Mouse (Mus musculus): ENCODE data around the gene Tprgl.

Gene Tprgl

GRCm38 (mm10) chr4:154109850-154110243, 50.6 kb downstream of the Tprgl start:
- DNase-seq, result no peak

DNA sequence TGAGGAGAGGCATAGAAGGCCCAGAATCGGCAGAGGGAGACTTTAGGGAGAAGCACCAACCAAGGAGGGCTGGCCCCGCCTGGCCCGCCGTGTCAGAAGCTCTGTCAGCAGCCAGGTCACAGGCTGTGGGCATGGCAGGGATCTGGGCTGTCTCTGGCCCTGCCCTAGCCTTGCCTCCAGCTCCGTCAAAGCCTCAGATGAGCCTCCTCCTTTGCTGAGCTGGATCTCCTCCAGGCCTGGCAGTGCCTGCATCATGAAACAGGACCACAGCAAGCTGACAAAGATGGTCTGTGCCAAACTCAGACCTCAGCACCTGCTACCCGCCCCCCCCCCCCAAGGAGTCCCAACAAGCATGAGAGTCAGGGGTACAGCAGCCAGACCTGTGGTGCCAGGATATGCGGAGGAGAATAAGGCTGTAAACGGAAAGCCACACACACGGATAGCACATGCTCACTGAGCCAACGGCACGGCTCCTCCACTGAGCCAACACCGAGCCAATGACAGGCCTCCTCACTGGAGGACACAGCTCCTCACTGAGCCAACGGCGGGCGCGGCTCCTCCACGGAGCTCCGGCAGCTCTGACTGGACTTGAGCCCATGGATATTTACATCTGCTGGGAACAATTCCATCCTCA, 51.1 kb downstream of the Tprgl start:
- no peak for DNase-seq

All from thymus, adult 18-20 months (tissue).